Mouse (Mus musculus): ENCODE data around the gene Ei24. TPM values are rescaled to one million over a fixed set of nuclear protein-coding genes. Genes with fewer than 3 reads are reported as not detected.

The Ei24 gene
- polyA plus RNA-seq, 1 experiment, result 26.8 TPM

DNA sequence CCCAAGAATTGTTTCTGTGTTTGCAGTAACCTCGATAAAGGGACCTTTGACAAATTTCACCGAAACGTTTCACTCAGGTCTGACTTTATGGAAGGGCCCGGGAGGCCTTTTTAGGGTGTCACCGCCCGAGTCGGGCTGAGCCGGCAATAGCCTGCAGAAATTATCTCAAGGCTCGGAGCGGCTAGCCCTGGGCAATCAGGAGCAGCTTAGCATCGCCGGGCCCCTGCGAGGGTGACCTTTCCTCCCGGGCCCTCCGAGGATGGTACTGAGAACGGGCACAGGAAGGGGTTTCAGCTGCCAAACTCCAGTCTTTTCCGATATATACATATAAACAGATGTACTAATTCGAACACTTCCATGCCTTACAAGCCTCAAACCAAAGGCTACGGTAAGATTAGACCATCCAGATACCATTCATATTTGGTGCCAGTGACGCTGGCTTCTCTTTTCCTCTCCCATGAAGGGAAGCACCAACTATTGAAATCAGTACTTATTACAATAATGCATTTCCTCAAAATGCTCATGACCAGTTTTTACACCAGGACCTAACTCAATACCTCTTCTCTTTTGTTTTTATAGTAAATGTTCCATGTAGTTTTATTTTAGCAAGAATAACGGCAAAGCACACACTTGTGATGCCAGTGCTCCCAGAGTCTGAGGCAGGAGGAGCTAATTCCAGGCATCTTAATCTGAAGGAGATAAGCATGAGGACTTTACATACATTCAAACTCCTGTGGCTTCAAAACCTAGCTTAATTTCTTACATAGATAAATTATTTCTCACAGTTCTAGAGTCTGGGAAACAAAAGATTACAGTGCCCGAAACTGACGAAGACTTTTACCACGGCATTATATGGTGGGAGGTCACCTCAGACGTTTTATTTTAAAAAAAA is 28.8 kb downstream of the Ei24 start:
- 8% methylated on average over 25 of the region's 25 CpGs for WGBS
- peak overlapping the region; percentile 94 for H3K27ac ChIP-seq (ENCODE audit: control insufficient read depth, insufficient read depth, low read depth, low read length, poor library complexity)
- TF ChIP-seq CTCF (IDR thresholded peaks at IDR 0.05; ENCODE audit: control insufficient read depth, insufficient read depth, low read length) (no peak), POLR2A (IDR thresholded peaks at IDR 0.05; ENCODE audit: borderline replicate concordance, control insufficient read depth, low read depth, low read length) (no peak)
- no peaks in the 10 kb centered on the region for H3K4me1 ChIP-seq (ENCODE audit: control insufficient read depth, insufficient read depth, low read length)
- H3K4me3 ChIP-seq (replicated peaks; ENCODE audit: control insufficient read depth, low read depth, low read length), result peak overlapping the region; percentile 73

- TF ChIP-seq CTCF (IDR thresholded peaks at IDR 0.05; ENCODE audit: control insufficient read depth, insufficient read depth, low read length) (no peak), POLR2A (IDR thresholded peaks at IDR 0.05; ENCODE audit: borderline replicate concordance, control insufficient read depth, low read depth, low read length) (peak; percentile 70; the same call in 1 of the 2 replicates)
- no peaks in the 10 kb centered on the region for H3K4me1 ChIP-seq (ENCODE audit: control insufficient read depth, insufficient read depth, low read length)
- peak within 1 kb of the TSS; percentile 91 for H3K4me3 ChIP-seq (replicated peaks; ENCODE audit: control insufficient read depth, low read depth, low read length)
- WGBS, result under 1% methylated on average over 60 of the region's 60 CpGs
- H3K27ac ChIP-seq (ENCODE audit: control insufficient read depth, insufficient read depth, low read depth, low read length, poor library complexity), result peak within 1 kb of the TSS; percentile 94
Measured at GRCm38 (mm10) chr9:36767203-36768143, 29.7 kb downstream of the Ei24 start, which contains the start of gene Stt3a. TSS of gene Stt3a (minus strand) at chr9:36767679.

DNA sequence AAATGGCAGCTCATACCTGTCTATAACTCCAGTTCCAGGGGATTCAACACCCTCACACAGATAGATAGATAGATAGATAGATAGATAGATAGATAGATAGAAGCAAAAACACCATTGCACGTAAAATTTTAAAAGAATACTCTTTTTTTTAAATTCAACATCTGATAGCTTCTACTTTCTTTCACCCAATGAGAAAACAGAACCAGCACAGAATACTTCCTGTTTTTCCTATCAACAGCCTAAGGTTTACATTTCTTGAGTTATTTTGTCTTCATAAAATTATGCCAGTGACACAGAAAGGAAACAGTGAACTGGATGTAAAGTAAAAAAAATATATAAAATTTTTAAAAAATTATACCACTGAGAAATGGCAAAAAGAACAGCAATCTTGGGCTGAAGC is 32.8 kb downstream of the Ei24 start:
- Histone ChIP-seq H3K4me1 (ENCODE audit: control insufficient read depth, insufficient read depth, low read length) (no peaks in the 10 kb centered on the region), H3K4me3 (replicated peaks; ENCODE audit: control insufficient read depth, low read depth, low read length) (no peak overlapping the region), H3K27ac (ENCODE audit: control insufficient read depth, insufficient read depth, low read depth, low read length, poor library complexity) (no peak overlapping the region)
- 71% methylated on average over 1 of the region's 1 CpGs for WGBS
- TF ChIP-seq CTCF (IDR thresholded peaks at IDR 0.05; ENCODE audit: control insufficient read depth, insufficient read depth, low read length) (no peak), POLR2A (IDR thresholded peaks at IDR 0.05; ENCODE audit: borderline replicate concordance, control insufficient read depth, low read depth, low read length) (no peak)

Other genes starting within 250 kb of the Ei24 start
- not detected in 2 replicates for gene Gm17689, start 214.8 kb downstream of the Ei24 start, polyA plus RNA-seq (2011; ENCODE audit: insufficient read depth, insufficient read length, low replicate concordance, missing spikeins)
- not detected in 2 replicates for gene A630095E13Rik, start 154.0 kb downstream of the Ei24 start, polyA plus RNA-seq (2011; ENCODE audit: insufficient read depth, insufficient read length, low replicate concordance, missing spikeins)
- gene Acrv1, start 104.2 kb downstream of the Ei24 start, polyA plus RNA-seq (2011; ENCODE audit: insufficient read depth, insufficient read length, low replicate concordance, missing spikeins), result not detected in 2 replicates
- 19.0 and 43.8 TPM in 2 replicates for gene Chek1, start 70.3 kb downstream of the Ei24 start, polyA plus RNA-seq (2011; ENCODE audit: insufficient read depth, insufficient read length, low replicate concordance, missing spikeins)
- gene Stt3a, start 29.7 kb downstream of the Ei24 start, polyA plus RNA-seq (2011; ENCODE audit: insufficient read depth, insufficient read length, low replicate concordance, missing spikeins), result 18.4 and 76.7 TPM in 2 replicates
- gene Fez1, start 24.5 kb upstream of the Ei24 start, polyA plus RNA-seq (2011; ENCODE audit: insufficient read depth, insufficient read length, low replicate concordance, missing spikeins), result 7.3 TPM in 1 of 2 replicates, not detected in the other